Mouse (Mus musculus) limb, embryonic 14.5 days (tissue): Measurements from ENCODE around the gene Trpc1. TPM values are rescaled to one million over a fixed set of nuclear protein-coding genes. Genes with fewer than 3 reads are reported as not detected.

Experiments
- ATAC-seq: fragments of 200-750 bp; cut with Nextera tagmentation; 2 replicates; pipeline ENCODE4 v1.8.0; 2017; ENCODE audit warnings: low read depth, moderate number of reproducible peaks, moderate TSS enrichment; ENCODE audit not compliant: low FRiP score
- DNase-seq: peaks from one replicate; pipeline ENCODE4 v3.0.0-alpha.2; 2015; ENCODE audit warnings: low spot score
- H3K27ac ChIP-seq: fragments of 300-500 bp; sonication (generic); replicated peaks from 2 replicates; pipeline ENCODE4 v1.5.1; 2014; ENCODE audit warnings: low read depth, mild to moderate bottlenecking, low read length, moderate library complexity, mixed read lengths
- H3K27me3 ChIP-seq: fragments of 300-500 bp; sonication (generic); 2 replicates; pipeline ENCODE4 v1.6.1; 2014; ENCODE audit warnings: low read length, mixed read lengths; ENCODE audit not compliant: control insufficient read depth, insufficient read depth
- H3K36me3 ChIP-seq: fragments of 300-500 bp; sonication (generic); 2 replicates; pipeline ENCODE4 v1.6.1; 2014; ENCODE audit warnings: mild to moderate bottlenecking, low read length, moderate library complexity, mixed read lengths; ENCODE audit not compliant: control insufficient read depth, insufficient read depth
- H3K4me1 ChIP-seq: fragments of 300-500 bp; sonication (generic); 2 replicates; pipeline ENCODE4 v1.6.1; 2014; ENCODE audit warnings: antibody characterized with exemption, low read length, mixed read lengths; ENCODE audit not compliant: control insufficient read depth, insufficient read depth
- H3K4me2 ChIP-seq: fragments of 300-500 bp; sonication (generic); replicated peaks from 2 replicates; pipeline ENCODE4 v1.6.1; 2014; ENCODE audit warnings: low read depth, mild to moderate bottlenecking, low read length, moderate library complexity; ENCODE audit not compliant: severe bottlenecking
- H3K4me3 ChIP-seq: fragments of 300-500 bp; sonication (generic); replicated peaks from 2 replicates; pipeline ENCODE4 v1.5.1; 2014; ENCODE audit warnings: low read length
- H3K9ac ChIP-seq: fragments of 300-500 bp; sonication (generic); 2 replicates; pipeline ENCODE4 v1.6.1; 2014; ENCODE audit warnings: mild to moderate bottlenecking, low read depth, low read length, moderate library complexity; ENCODE audit not compliant: severe bottlenecking
- H3K9me3 ChIP-seq: fragments of 300-500 bp; sonication (generic); 2 replicates; pipeline ENCODE4 v1.6.1; 2016; ENCODE audit warnings: low read length; ENCODE audit not compliant: control insufficient read depth
- POLR2A ChIP-seq: fragments of 200-500 bp; IDR thresholded peaks from 2 replicates; pipeline ENCODE4 v1.8.0; 2012; ENCODE audit warnings: inconsistent platforms, mild to moderate bottlenecking, moderate library complexity, borderline replicate concordance; ENCODE audit not compliant: insufficient read depth, insufficient read length; ENCODE audit errors: extremely low read depth
- WGBS: fragments of 180-500 bp; shearing (Covaris S2); extraction: QIAGEN DNeasy Blood & Tissue Kit; methylation state at CpG from one replicate; pipeline ENCODE4 v1.1.7; 2014; 5-methylcytosine and 5-hydroxymethylcytosine counted together
- polyA plus RNA-seq, 2 experiments: library from polyadenylated mRNA; depleted of rRNA in 1 of 2; stranded (reverse) in 1 of 2; unstranded in 1 of 2; fragments of >200 nt; fragmentation: Nextera tagmentation in 1 of 2; extraction: Ambion mirVana in 1 of 2; gene quantifications; 2 replicates each; pipeline versions ENCODE4 v1.2.1 to v1.2.3; 2012 to 2014

The Trpc1 gene
- polyA plus RNA-seq, 2 experiments = 2.9 to 3.6 TPM

DNA sequence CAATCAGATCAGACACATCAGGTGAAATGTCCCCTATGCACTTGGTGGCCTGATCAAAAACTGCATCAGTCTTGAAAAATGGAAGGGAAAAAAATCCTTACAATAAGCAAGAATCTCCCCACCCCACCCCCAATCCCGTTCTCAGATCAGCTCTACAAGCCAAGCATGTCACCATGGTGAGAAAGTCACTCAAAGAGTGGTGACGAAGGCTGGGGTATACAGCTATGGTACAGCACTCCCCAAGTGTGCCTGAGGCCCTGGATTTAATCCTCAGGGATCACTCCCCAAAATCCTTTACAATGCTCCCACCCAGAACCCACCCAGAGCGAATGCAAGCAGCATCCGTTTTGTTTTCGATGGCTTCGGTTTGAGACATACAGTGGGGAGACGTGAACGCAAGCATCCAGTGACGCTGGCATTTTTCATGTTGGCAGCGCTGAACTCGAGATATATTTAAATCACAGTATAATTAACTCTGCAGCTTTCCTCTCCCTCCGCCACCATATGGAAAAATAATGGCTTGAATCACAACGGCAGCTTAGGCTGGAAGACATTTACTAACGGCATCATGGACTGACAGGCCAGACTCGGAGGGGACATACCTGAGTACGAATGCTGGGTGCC is 34.8 kb upstream of the Trpc1 start:
- no peak for ATAC-seq
- TF ChIP-seq POLR2A = no peak

DNA sequence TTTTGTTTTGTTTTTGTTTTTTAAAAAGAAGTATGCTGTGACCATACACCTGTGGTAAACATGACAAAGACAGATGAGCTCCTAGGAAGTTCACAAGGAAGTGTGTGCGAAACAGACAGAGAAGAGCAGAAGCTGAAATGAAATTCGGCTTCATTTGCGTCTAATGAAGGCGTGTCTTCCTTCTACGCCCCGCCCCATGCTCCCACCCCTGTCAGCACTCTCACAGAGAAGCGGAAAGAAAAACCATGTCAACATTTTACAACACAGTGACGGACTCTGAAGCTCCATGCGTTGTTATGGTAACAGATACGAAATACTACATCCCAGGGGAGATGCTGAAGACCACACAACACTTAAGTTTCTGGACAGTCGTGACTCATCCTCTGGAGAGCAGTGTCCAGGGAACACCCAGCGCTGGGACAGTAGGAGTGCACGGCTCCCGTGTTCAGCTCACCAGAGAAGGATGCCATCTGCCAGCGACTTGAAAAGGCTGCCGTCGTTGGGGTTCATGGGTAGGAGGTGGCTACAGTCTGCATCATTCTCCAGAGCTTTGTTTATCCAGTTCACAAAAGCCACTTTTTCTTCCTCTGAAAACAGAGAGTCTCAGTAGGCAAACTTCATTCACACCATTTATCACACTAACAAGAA is 33.6 kb upstream of the Trpc1 start:
- Histone ChIP-seq H3K4me1 (no peaks in the 10 kb centered on the region), H3K27me3 (no peaks in the 10 kb centered on the region), H3K9ac (no peak overlapping the region), H3K9me3 (no peaks in the 10 kb centered on the region), H3K27ac (no peak overlapping the region), H3K4me2 (no peak overlapping the region), H3K4me3 (no peak overlapping the region), H3K36me3 (no peaks in the 10 kb centered on the region)
- no peak for TF ChIP-seq POLR2A
- WGBS = 79% methylated on average over 17 of the region's 17 CpGs
- ATAC-seq (no peak), DNase-seq (no peak)

More for the DNA sequence above, 34.8 kb upstream of the Trpc1 start:
- no peak overlapping the region for H3K27ac ChIP-seq
- H3K9ac ChIP-seq = no peak overlapping the region
- H3K4me2 ChIP-seq = no peak overlapping the region
- DNase-seq = no peak
- H3K4me3 ChIP-seq = no peak overlapping the region
- WGBS = 84% methylated on average over 16 of the region's 16 CpGs
- H3K36me3 ChIP-seq = no peaks in the 10 kb centered on the region
- H3K9me3 ChIP-seq = no peaks in the 10 kb centered on the region
- H3K27me3 ChIP-seq = no peaks in the 10 kb centered on the region
- H3K4me1 ChIP-seq = no peaks in the 10 kb centered on the region

DNA sequence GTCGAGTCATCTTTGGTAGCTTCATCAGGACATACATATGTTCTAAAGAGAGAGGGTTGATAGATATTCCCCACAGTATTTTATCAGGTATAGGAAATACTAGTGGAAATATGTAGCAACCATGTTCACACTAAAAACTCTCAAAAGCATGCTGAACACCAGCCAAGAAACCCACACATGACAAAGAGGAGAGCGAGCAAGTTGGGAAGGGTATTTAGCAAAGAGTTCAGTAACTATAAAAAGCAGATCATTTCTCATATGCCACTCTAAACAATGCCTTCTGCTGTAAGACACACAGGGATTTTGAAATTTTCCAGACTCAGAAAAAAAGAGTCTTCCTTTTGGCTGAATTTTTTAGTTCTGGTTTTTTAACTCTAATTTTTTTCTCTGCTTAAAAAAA is 21.5 kb upstream of the Trpc1 start:
- H3K9ac ChIP-seq = no peak overlapping the region
- WGBS = 90% methylated on average over 2 of the region's 2 CpGs
- DNase-seq = no peak
- H3K4me1 ChIP-seq = no peaks in the 10 kb centered on the region
- TF ChIP-seq POLR2A = no peak
- H3K27me3 ChIP-seq = no peaks in the 10 kb centered on the region
- no peak overlapping the region for H3K4me2 ChIP-seq
- no peak for ATAC-seq
- no peak overlapping the region for H3K4me3 ChIP-seq
- H3K27ac ChIP-seq = no peak overlapping the region
- no peaks in the 10 kb centered on the region for H3K9me3 ChIP-seq
- H3K36me3 ChIP-seq = no peaks in the 10 kb centered on the region

DNA sequence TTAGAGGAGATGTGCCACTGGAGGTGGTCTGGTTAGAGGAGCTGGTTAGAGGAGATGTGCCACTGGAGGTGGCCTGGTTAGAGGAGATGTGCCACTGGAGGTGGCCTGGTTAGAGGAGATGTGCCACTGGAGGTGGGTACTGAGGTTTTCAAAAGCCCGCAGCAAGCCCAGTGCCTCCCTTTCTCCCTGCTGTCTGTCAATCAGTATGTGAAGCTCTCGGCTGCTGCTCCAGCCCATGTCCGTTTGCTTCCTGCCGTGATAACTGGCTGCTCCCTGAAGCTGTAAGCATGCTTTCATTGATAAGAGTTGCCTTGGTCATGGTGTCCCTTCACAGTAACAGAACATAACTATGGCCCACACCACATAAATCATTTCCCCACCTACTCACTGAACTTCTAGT is 13.0 kb upstream of the Trpc1 start:
- DNase-seq = no peak
- 97% methylated on average over 3 of the region's 4 CpGs for WGBS
- ATAC-seq = no peak
- Histone ChIP-seq H3K4me2 (no peak overlapping the region), H3K9ac (no peak overlapping the region), H3K4me3 (no peak overlapping the region), H3K27ac (no peak overlapping the region), H3K36me3 (no peaks in the 10 kb centered on the region), H3K4me1 (no peaks in the 10 kb centered on the region), H3K27me3 (no peaks in the 10 kb centered on the region), H3K9me3 (no peaks in the 10 kb centered on the region)
- no peak for TF ChIP-seq POLR2A

DNA sequence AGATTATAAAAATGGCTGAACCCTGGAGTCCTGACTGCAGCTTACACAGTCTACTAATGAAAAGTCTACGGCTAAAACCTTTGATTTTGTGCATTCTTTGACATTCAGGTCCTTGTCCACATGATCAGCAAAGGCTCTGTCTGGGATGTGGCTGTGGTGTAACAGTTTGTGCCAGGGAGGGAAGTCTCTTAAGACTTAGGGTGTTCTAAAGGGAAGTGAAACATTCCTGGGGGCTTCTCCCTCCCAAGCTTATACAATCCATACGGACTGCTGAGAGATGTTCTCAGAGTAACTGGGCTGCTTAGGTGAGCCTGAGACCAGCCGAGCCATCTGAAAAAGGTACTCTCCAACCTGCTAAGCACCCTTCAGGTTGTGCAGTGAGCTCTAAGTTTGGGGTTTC is 12.1 kb upstream of the Trpc1 start:
- H3K36me3 ChIP-seq = no peaks in the 10 kb centered on the region
- ATAC-seq (no peak), DNase-seq (no peak)
- no peak overlapping the region for H3K4me2 ChIP-seq
- no peaks in the 10 kb centered on the region for H3K27me3 ChIP-seq
- no peaks in the 10 kb centered on the region for H3K9me3 ChIP-seq
- no peak overlapping the region for H3K27ac ChIP-seq
- TF ChIP-seq POLR2A = no peak
- H3K9ac ChIP-seq = no peak overlapping the region
- 86% methylated on average over 3 of the region's 3 CpGs for WGBS
- H3K4me3 ChIP-seq = no peak overlapping the region
- no peaks in the 10 kb centered on the region for H3K4me1 ChIP-seq

DNA sequence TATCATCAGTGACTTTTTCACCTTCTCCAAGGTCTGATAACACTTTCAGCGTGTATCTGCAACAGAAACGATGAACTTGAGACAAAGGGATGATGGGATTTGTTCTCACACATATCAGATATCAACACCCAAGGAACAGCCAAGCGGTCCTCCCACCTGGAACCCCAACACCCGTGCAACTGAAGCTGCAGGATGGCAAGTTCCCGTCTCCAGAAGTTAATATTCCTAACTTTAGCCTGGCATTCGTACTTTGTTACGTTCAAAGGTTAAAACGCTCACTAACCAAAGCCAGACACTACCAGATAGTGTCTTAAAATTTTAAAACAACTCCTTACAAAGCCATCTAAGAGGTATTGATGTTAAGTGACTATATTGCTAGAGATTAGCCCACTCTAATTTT is 11.2 kb upstream of the Trpc1 start:
- no peak for DNase-seq
- WGBS = 82% methylated on average over 8 of the region's 8 CpGs
- TF ChIP-seq POLR2A = no peak

More for the DNA sequence above, 11.2 kb upstream of the Trpc1 start:
- H3K4me1 ChIP-seq = no peaks in the 10 kb centered on the region
- H3K9ac ChIP-seq = no peak overlapping the region
- no peak overlapping the region for H3K27ac ChIP-seq
- no peaks in the 10 kb centered on the region for H3K9me3 ChIP-seq
- H3K4me2 ChIP-seq = no peak overlapping the region
- no peak overlapping the region for H3K4me3 ChIP-seq
- no peaks in the 10 kb centered on the region for H3K36me3 ChIP-seq
- no peak for ATAC-seq
- H3K27me3 ChIP-seq = no peaks in the 10 kb centered on the region
